Mouse (Mus musculus) adrenal gland, postnatal 4 days (tissue): ENCODE results near the gene Whamm. TPM values are rescaled to one million over a fixed set of nuclear protein-coding genes. Genes with fewer than 3 reads are reported as not detected.

Source experiments
- DNase-seq, 2 experiments: peaks; one replicate each; pipeline ENCODE4 v3.0.0; 2021 to 2022; ENCODE audit warnings: low spot score in 2 of 2, mixed read lengths in 2 of 2
- total RNA-seq, 2 experiments: library from RNA; stranded (reverse); gene quantifications; 2 replicates each; pipeline ENCODE4 v1.2.3; 2021

Whamm gene
- total RNA-seq, 2 experiments from 2014 or later, result 18.8 to 21.5 TPM

DNA sequence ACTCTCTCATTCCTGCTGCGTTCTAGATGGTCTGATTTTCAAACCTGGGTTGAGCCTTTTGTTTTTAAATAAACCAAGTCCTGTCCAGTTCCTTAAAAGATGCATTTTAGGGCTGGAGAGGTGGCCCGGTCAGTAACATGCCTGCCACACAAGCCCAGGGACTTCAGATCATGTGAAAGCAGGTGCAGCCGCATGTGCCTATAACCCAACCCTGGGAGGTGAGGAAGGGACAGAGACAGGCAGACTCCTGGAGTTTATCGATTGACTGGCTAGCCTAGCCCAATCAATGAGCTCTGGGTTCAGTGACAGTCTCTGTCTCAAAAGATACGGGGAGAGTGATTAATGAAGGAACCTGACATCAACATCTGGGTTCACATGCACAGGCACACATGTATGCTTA is 9.9 kb upstream of the Whamm start:
- no peak for DNase-seq

DNA sequence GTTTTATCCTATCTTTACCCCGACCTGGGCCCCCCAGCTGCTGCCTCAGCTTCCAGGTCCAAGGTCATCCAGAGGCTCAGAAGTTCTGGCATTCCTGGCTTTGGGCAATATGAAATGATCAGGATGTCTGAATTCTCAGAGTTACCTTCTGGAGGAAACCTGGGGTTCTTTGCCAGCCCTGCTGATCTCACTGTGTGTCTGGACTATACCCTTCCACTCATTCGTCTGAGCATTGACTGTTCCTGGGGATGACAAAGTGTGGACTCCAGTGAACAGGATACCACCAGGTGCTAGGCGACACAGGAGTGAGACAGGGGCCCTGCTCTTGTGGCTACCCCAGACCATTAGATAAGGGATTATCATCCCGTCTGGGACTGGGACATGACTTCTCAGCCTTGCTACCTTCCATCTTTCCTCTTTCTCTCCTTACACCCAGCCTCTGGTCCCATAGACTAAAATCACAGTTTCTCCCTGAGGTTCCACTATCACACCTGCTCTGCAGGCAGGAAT is 7.5 kb upstream of the Whamm start:
- DNase-seq, result no peak

DNA sequence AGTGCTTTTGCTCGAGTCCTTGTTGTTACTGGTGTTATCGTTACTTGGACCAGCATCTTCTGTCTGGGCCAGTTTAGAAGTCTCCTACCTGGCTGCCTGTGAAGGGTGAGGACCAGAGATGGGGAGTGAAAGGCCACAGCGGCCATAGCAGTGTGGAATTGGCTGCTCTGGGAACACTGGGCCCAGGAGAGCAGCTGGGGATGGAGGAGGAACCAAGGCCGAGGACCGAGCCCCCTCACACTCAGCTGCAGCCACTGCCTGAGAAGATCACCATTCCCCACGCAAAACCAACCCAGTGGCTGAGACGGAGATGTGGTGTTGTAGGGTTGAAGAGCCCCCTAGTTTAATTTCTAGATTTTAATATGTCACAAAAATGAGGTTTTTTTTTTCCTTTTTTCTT is 6.3 kb upstream of the Whamm start:
- DNase-seq, result no peak

DNA sequence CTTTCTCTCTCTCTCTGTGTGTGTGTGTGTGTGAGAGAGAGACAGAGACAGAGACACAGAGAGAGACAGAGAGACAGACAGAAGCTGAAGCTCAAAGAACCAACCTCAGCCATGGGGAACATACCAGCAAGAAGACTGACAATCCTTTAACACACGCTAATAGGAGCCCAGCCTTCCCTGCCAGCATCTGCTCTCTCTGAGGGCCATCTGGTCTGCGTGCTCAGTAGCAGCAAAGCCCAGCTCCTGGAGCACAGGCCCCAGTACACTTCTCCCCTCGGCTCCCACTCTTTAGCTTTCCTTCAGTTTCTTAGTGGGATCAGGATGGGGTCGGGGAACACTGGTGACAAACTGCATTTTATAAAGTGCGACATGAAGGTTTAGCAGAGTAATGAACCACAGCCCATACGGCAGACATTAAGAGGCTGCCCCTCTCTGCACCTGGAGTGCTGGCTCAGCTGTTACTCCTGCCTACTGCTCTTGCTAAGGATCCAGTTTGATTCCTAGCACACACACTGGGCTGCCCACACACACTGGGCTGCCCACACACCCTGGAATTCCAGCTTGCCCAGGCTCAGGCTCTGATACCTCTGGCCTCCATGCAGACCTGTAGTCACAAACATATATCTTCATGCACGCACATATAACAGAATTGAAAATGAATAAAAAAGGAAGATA is 5.5 kb upstream of the Whamm start:
- no peak for DNase-seq

DNA sequence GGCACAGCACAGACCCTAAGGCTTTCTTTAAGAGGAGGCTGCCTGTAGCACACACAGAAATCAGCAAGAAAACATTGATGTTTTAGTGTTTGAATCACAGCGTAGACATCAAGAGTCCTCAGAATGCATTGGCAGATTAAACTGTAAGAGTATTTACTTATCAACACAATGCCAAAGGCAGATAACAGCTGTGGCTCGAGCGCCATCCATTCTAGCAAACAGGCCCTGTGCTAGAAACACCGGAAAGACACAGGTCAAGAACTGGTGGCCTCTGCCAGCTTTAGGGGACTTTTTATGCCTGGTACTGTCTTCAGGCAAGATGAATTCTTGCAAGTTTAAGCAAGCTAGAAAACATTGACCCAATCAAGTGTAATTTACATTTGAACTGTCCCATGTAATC is 4.7 kb upstream of the Whamm start:
- DNase-seq, result no peak

DNA sequence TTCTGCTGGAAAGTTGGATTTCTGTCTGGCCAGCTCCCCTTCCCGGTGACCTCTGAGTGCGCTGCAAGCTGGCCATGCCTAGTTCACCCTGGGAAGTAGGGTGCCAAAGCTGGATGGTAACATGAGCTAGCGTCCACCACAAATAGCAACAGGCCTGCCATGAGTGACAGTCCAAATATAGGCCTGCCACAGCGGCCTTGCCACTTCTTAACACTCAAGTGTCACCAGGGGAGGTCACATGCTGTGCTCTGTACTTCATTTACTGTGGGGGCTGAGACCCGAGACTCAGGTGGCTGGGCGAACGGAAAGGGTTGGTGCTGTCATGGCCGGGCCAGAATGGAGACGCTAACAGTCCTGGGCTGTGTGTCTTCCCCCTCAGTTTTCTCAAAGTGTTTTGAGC is 4.2 kb upstream of the Whamm start, which contains the start of gene Fsd2:
Gene Fsd2, minus strand, starts transcription at position 53 of the 400 bp plus-strand sequence.
- DNase-seq, result no peak

DNA sequence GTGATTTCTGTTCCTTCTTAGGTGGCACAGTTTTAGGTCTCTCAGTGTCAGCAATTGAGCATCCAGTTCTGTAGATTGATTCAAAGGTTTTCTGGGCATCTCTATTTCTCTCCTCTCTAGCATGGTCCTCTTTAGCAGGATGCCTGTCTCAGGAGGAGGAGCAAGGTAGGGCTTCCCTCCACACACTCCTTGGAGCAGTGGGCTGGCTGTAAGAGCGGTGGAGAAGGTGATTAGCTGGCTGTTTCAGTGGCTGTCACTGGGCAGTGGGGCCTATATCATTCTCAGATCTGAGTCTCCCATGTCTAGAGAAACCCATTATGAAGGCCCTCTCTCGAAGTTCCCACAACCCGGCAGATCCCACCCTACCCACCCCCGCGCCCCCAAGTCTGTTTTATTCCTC is 3.7 kb upstream of the Whamm start:
- DNase-seq, result no peak

DNA sequence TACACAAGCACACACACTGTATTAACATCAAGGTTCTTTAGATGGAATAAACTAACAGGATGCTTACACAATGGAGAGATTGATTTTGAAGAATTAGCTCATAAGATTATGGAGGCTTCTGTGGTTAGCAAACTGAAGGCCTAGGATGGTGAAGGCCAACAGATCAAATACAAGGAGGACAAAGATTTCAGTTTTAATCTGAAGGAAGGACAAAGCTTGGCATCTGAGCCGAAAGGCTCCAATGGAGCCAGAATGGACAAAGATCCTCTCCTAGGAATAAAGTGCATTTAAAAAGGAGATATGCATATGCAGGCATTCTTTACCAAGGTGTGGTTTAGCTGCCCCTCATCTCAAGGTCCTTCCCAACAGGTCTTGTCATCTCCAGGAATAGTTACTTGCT is 1.2 kb upstream of the Whamm start:
- no peak for DNase-seq

DNA sequence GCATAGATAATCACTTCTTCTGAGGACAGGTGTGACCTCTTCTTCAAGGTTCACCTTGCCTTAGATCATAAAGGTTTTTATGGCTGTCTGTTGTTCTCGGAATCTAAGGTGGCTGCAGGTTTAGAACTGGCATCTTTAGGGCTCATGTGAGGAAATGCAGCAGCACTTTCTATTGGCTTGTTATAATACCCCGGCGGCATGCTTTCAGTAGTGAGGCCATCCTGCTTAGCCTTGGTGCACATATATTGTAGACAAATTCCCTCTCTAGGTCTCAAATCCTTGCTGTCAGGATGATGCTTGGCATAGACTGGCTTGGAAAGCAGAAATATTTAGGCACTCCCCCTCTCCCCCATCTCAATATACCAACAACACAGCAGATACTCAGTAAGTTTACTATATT is 795 bp upstream of the Whamm start:
- no peak for DNase-seq

DNA sequence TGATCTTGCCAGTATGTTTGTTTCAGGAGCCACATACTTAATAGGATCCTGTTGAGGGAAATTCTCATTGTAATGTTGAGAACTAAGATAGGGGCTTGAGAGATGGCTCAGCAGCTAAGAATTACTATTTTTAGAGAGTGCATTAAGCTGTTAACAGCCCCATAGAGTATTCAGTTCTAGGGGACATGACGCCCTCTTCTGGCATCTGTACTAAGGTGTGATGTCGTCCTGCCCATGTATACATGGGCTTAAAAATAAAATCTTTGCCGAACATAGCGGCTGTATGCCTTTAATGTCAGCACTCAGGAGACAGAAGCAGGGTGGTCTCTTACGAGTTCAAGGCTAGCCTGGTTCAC is 336 bp upstream of the Whamm start:
- DNase-seq, result no peak

DNA sequence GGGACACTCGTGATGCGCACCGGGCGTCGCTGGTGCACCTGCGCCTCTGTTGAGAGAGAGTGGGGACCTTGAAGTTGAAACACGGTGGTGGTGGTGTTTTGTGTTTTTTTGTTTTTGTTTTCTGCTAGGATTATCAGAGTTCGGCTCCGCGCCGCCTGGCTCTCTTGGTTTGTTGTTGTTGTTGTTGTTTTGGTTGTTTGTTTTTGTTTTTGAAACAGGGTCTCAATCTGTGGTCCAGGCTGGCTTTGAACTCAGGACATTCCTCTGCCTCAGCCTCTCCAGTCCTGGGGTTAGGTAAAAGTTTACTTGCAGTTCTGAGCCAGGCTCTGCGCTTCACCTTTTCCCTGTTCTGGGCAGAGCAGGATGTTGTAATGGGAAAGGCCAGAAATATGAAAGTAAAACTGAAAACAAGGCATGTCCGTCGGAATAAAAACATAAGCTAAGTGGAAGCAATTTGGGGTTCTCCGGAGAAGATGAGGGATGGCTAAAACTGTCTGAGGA is 925 bp downstream of the Whamm start:
- DNase-seq, result no peak

DNA sequence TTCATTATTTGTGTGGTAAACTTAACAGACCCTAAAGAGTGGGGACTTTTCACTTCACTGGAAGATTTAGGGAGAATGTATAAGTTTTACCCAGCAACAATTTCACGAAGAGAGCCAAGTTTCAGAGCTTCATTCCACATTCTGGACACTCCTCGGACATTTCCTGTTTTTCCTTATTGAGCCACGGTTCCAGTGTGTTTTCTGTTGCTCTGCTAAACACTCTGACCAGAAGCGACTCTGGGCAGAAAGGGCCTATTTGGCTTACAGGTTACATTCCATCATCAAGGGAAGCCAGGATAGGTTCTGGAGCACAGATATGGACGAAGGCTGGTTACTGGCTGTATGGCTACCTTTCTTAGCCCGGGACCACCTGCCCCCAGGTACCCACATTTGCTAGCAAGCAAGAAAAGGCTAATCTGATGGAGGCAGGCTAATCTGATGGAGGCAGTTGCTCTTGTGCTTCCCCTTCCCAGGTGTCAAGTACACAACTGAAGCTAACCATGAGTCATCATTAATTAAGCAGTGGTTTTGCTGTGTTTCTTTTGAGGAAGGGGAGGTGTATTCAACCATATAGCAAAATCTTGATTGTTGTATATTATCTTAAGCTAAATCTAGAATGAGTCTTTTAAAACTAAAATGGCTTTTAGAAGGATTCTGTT is 1.7 kb downstream of the Whamm start:
- DNase-seq, result no peak

DNA sequence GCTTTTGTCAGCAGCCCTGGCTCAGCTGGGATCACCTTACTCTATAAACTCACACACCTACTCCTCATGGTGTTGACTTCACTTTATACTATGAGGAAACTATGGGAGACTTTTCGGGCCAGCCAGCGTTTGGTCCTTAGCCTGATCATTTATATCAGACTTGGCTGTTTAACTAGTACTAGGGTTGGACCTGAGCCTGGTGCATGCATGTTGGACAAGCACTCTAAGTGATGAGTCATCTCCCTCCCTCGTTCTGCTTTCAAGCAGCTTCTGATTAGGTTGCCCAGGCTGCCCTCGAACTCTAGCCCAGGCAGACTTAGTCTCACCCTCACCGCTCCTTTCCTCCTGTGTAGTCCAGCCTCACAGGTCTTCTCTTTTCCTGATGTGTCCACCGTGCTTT is 2.3 kb downstream of the Whamm start:
- DNase-seq, result no peak

DNA sequence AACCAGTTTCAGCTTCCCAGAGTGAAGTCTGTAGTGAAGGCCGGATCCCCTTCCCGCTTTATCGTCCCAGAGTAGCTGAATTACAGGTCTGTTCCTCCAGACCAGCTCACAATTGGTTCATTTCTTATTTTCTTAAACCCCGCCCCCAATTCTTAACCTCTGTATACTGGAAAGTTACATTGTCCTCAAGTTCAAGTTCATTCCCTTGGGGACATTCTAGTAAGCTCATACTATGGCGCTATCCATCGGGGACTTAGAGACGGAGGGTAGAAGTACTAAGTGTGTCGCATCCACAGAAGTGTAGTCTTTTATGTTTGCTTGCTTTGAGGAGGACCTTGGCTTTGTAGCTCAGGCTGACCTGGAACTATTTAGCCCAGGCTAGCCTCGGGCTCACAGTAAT is 2.8 kb downstream of the Whamm start:
- no peak for DNase-seq

DNA sequence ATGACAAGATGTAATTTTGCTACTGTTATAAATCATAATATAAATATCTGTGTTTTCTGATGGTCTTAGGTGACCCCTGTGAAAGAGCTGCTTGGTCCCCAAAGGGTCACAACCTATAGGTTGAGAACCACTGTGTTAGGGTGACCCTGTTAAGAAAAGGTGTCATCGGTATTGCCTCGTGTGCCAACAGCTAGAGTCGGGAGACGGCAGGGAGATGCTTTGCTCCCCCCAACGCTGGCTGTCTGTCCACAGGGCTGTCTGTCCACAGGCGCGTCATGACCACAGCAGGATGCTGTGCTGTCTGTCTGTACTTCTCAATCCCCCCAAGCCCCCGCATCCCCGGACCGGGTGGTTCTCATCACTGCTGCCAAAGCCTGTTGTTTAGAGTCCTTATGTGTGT is 4.5 kb downstream of the Whamm start:
- no peak for DNase-seq

DNA sequence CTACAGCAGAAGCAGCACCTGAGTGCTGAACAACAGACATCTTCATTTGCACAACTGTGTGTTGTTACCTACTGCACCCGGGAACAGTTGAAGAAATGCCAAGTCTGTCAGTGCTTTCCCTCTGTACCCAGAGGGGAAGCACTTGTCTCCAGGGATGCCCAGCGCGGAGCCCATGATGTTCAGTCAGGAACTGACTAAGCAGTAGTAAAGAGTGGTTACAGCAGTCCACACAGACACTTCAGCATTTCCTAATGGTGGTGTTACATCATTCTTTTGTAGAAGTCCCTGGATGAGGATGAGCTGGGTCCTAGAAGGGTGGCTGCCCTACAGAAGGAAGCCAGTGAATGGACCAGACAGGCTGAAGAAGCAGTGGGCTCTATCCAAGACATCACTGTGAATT is 6.8 kb downstream of the Whamm start:
- DNase-seq, result no peak

DNA sequence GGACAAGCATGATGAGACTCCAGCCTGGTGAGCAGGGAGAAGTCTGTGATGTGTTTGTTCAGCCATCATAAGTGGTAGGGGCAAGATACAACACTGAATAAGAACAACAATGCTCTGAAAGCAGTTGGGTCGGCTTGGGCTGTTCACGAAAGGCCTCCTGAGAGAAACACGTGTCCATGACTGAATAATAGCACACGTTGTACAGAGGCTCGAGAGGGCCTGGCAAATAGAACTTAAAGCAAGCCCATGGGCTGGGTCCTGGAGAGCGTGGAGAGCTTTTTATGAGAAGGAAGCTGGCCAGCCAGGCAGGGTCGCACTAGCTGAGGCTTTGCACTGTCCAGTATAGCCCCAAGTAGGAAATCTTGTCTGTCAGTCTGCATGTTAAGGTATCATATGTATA is 7.3 kb downstream of the Whamm start:
- no peak for DNase-seq

DNA sequence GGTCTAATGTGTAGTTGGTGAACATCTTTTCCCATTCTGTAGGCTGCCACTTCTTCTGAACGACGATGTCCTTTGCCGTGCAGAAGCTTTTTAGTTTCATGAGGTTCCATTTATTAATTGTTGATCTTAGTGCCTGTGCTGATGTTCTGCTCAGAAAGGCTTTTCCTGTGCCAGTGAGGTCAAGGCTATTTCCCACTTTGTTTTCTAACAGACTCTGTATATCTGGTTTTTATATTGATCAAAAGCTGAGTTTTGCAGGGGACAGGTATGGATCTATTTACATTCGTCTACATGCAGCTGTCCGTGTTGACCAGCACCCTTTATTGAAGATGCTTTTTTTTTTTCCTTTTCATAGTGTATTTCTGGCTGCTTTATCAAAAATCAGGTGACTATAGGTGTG is 8.2 kb downstream of the Whamm start:
- no peak for DNase-seq

DNA sequence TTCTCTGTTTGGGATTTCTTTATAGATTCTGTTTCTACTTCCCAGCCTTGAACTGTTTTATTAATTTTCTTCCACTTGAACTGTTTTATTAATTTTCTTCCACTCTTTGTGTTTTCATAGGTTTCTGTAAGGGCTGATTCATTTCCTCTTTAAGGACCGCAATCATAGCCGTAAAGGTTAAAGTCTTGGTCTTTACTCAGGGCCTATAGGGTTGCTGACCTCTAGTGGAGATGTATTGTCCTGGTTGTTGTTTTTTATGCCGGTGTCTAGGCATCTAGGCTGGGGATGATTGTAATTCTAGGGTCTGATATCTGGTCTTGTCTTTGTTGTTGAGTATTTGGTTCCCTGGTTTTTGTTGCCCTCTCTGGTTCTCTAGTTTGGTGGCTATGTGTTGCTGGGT is 12.4 kb downstream of the Whamm start:
- DNase-seq, result no peak

DNA sequence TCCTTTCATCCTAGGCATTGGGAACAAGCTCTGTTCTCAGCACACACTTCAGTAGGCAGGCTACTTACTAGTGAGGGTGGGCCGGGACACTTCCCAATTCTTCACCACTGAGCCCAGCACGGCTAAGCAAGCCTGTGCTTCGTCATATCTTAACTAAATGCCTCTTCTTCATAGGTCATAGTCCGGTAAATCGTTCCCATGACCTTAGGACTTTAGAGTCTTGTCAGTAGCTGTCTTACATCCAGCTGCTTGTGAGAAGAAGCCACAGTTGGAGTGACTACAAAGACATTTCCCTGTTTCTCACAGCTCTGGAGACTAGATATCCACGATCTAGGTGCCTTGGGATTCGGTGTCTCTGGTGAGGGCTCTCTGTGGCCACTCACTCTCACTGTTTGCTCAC is 14.3 kb downstream of the Whamm start:
- DNase-seq, result no peak

DNA sequence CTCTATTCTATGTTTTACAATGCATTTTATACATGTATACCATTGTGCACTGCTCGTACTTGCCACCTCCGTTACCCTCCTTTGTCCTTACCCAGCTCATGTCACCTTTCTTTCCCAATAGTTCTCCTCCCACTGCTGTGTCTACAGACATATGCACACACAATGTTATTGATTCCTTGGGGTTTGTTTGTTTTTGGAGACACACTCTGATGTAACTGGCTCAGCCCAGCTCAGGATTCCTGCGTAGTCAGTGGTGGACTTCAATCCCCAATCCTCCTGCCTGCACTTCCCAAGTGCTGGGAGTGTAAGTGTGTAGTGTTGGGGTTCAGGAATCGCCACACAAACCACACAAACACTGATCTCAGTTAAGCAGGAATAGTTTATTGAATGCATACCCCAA is 16.2 kb downstream of the Whamm start:
- no peak for DNase-seq

DNA sequence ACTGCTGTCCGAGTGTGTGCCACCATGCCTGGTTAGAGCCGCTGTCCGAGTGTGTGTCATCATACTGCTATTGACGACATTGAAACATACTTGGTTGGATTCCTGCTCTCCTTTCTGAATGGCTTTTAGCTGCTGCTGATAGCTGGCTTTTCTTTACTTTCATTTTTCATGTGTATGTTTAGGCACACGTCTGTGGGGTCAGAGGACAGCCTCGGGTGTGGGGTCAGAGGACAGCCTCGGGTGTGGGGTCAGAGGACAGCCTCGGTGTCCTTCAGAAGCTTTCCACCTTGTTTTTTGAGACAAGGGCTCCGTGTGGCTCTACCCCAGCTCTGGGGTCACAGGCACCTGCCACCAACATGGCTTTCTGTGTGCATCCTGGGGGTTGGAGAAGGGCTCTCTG is 21.6 kb downstream of the Whamm start:
- no peak for DNase-seq

DNA sequence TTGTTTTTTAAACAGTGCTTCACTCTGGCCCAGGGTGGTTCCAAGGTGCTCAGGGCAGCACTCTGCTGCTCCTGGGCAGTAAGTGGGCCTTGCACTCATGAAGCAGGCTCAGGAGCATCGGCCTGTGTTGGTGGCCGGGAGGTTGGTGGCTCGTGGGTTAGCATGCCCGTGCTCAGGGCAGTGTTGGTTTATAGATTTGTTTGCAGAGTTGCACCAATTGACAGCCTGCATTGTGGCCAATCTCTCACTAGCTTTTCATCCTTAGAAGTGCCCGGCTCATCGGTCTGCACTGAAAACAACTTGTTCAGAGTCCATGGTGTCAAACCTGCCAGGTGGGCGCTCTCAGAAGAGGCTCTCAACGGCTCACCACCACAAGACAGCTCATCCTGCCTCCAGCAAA is 22.3 kb downstream of the Whamm start:
- no peak for DNase-seq
